Mouse (Mus musculus) heart, embryonic 11.5 days (tissue): ENCODE results near the gene Smdt1. TPM values are rescaled to one million over a fixed set of nuclear protein-coding genes. Genes with fewer than 3 reads are reported as not detected.
"Not testable (repeated sequence)": the region's sequence is repeated elsewhere in the genome, so short reads cannot be mapped to it uniquely, and the experiment has no call there.

Experiments used
- ATAC-seq: fragments of 200-750 bp; cut with Nextera tagmentation; replicated peaks from 2 replicates; pipeline ENCODE4 v1.8.0; 2017; ENCODE audit warnings: moderate library complexity; ENCODE audit not compliant: insufficient number of reproducible peaks, low FRiP score, low TSS enrichment
- H3K27ac ChIP-seq: fragments of 300-500 bp; sonication (generic); 2 replicates; pipeline ENCODE4 v1.5.1; 2014; ENCODE audit warnings: mild to moderate bottlenecking, low read depth, low read length
- H3K27me3 ChIP-seq: fragments of 300-500 bp; sonication (generic); 2 replicates; pipeline ENCODE4 v1.6.1; 2014; ENCODE audit warnings: mild to moderate bottlenecking, low read length, mixed read lengths; ENCODE audit not compliant: control insufficient read depth, insufficient read depth
- H3K36me3 ChIP-seq: fragments of 300-500 bp; sonication (generic); 2 replicates; pipeline ENCODE4 v1.6.1; 2014; ENCODE audit warnings: mild to moderate bottlenecking, low read length, moderate library complexity, mixed read lengths; ENCODE audit not compliant: control insufficient read depth, insufficient read depth
- H3K4me1 ChIP-seq: fragments of 300-500 bp; sonication (generic); 2 replicates; pipeline ENCODE4 v1.6.1; 2014; ENCODE audit warnings: low read length; ENCODE audit not compliant: control insufficient read depth, insufficient read depth
- H3K4me2 ChIP-seq: fragments of 300-500 bp; sonication (generic); 2 replicates; pipeline ENCODE4 v1.6.1; 2014; ENCODE audit warnings: mild to moderate bottlenecking, moderate library complexity
- H3K4me3 ChIP-seq: fragments of 300-500 bp; sonication (generic); 2 replicates; pipeline ENCODE4 v1.5.1; 2014; ENCODE audit warnings: low read depth, low read length
- H3K9ac ChIP-seq: fragments of 300-500 bp; sonication (generic); 2 replicates; pipeline ENCODE4 v1.6.1; 2014; ENCODE audit warnings: mild to moderate bottlenecking, low read depth, low read length, moderate library complexity
- H3K9me3 ChIP-seq: fragments of 300-500 bp; sonication (generic); replicated peaks from 2 replicates; pipeline ENCODE4 v1.6.1; 2016; ENCODE audit warnings: low read length; ENCODE audit not compliant: control insufficient read depth
- WGBS: fragments of 180-500 bp; shearing (Covaris S2); extraction: QIAGEN DNeasy Blood & Tissue Kit; methylation state at CpG from one replicate; pipeline ENCODE4 v1.1.7; 2014; ENCODE audit not compliant: insufficient replicate concordance; 5-methylcytosine and 5-hydroxymethylcytosine counted together
- polyA plus RNA-seq: library from polyadenylated mRNA; unstranded; fragments of >200 nt; fragmentation: Nextera tagmentation; extraction: Ambion mirVana; gene quantifications from 2 replicates; pipeline ENCODE4 v1.2.1, GENCODE M21; 2014

Gene Smdt1
- polyA plus RNA-seq, 1 experiment from 2014 or later: 320 TPM

DNA sequence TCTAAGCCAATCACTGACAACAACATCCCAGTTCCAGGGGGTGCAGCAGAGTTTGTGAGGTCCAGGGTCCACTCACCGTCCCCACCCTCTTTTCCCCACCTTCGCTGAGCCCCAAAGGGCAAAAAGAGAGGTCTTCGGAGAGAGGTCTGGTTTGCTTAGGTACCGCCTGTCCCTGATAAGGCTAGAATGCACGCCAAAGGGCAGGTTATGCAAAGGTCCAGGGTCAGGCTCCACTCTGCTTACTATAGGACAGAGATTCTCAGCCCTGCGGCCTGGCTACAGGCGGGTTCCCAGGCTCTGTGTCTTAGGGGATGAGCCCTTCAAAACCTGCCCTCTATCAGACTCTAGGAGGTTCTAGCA, 40.7 kb downstream of the Smdt1 start:
- Histone ChIP-seq H3K4me1 (peaks cover 10% of the 10 kb centered on the region), H3K9ac (peak overlapping the region; percentile 44), H3K27me3 (no peaks in the 10 kb centered on the region), H3K9me3 (no peaks in the 10 kb centered on the region), H3K4me3 (peak overlapping the region; percentile 50), H3K4me2 (peak overlapping the region; percentile 82), H3K27ac (no peak overlapping the region), H3K36me3 (no peaks in the 10 kb centered on the region)
- 0 out of 2 replicates have a peak, but pooled peaks have one; percentile 6 for ATAC-seq
- WGBS: 11% methylated on average over 7 of the region's 7 CpGs

DNA sequence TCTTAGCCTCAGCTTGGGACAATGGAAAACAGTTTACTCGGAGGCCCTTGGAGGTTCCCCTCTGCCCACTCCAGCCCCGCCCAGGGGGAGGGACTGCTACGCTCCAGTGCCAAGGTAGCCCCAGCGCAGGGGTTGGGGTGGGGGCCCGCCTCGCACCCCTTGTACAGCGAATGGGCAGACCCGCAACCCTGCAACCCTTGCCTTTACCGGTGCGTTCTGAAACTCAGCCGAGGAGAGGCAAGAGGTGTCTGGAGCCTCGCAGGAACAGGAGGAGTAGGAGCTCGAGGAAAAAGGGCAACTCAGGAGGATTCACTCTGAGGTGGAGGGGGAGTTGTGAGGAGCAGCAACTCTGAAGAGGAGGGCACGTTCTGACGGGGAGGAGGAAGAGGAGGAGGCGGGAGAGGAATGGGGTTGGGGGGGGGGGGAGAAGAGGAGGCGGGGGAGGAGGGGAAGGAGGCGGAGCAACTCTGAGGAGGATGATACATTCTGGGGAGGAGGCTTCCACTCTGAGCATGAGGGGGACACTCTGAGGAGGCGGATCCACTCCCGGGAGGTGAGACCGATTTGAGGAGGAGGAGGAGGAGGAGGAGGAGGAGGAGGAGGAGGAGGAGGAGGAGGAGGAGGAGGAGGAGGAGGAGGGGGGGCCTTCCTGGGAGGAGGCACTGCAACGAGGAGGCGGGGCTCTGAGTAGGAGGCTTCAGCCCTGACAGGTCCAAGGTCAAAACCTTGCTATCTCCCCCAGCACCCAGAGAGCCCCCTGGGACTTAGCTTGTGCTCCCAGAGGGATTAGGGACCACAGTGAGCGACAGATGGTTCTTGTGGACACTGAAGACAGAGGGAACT, 41.3 kb downstream of the Smdt1 start, which contains the start of gene Cyp2d22:
Gene Cyp2d22 (minus strand): TSS at position 390 of the 843 bp plus-strand sequence.
- WGBS: under 1% methylated on average over 18 of the region's 24 CpGs
- H3K4me2 ChIP-seq: peak within 1 kb of the TSS; percentile 82
- H3K27ac ChIP-seq: no peak within 1 kb of the TSS
- H3K27me3 ChIP-seq: no peaks in the 10 kb centered on the region
- H3K9ac ChIP-seq: peak within 1 kb of the TSS; percentile 61
- H3K36me3 ChIP-seq: no peaks in the 10 kb centered on the region
- no peaks in the 10 kb centered on the region for H3K9me3 ChIP-seq
- ATAC-seq: peak; percentile 83
- H3K4me1 ChIP-seq: peaks cover 10% of the 10 kb centered on the region
- H3K4me3 ChIP-seq: peak within 1 kb of the TSS; percentile 50

DNA sequence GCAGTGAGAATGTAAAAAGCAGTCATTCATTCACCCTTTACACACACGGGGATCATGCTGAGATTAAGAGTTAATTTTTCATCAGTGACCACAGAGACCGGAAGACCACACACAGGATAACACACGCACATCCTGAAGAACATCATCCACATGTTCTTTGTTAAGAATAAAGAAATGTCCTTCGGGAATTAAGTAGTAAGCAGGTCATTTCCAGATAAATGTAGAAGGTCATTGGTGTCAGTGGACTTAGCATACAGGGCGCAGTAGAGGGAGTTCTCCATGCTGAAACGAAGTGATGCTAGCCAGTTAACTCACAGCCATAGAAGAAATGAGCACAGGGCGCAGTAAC, 41.9 kb downstream of the Smdt1 start:
- WGBS: 37% methylated on average over 7 of the region's 7 CpGs
- Histone ChIP-seq H3K9ac (peak overlapping the region; percentile 61; the same call in 1 of the 2 replicates), H3K4me3 (peak overlapping the region; percentile 50), H3K36me3 (no peaks in the 10 kb centered on the region), H3K9me3 (no peaks in the 10 kb centered on the region), H3K4me1 (peaks cover 10% of the 10 kb centered on the region), H3K27me3 (no peaks in the 10 kb centered on the region), H3K27ac (no peak overlapping the region), H3K4me2 (peak overlapping the region; percentile 82)
- no peak for ATAC-seq

DNA sequence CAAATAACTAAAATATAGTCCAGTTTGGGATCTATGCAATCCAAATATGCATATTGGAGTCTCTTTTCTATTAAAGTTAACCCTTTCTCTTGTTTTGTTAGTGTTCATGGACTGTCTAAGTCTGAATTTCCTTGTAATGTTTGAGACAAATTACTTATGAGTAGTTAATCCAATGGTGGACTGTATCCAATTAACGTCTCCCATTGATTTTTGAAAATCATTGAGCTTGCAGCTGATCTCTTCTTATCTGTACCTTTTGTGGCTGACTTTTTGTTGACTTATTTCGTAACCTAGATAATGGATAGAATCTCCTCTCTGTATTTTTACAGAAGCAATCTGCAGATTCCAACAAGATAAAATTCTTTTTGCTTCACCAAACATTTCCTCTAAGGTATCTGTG, 43.7 kb downstream of the Smdt1 start:
- H3K4me2 ChIP-seq: no peak overlapping the region
- no peak overlapping the region for H3K9ac ChIP-seq
- no peaks in the 10 kb centered on the region for H3K9me3 ChIP-seq
- ATAC-seq: no peak
- WGBS: 83% methylated on average over 2 of the region's 2 CpGs
- H3K4me3 ChIP-seq: no peak overlapping the region
- H3K27me3 ChIP-seq: no peaks in the 10 kb centered on the region
- no peak overlapping the region for H3K27ac ChIP-seq
- H3K36me3 ChIP-seq: no peaks in the 10 kb centered on the region
- H3K4me1 ChIP-seq: peaks cover 10% of the 10 kb centered on the region

DNA sequence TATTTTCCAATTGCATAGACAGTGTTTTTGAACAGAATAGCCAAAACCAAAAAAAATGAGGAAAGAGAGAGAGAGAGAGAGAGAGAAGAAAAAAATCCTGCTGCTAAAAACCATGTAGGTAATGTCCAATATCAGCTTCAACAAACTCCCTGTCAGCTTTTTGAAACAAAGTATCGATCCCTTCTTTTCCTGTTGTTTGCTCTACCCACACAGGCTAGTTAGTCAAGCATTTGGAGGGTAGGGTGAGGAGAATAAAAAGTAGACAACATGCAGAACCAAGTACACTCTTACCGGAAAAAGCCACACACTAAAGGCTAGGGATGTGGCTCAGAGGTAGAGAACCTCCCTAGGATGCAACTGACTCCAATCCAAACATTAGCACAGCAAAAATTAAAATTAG, 47.0 kb downstream of the Smdt1 start:
- H3K27ac ChIP-seq: no peak overlapping the region
- no peak overlapping the region for H3K9ac ChIP-seq
- 81% methylated on average over 2 of the region's 2 CpGs for WGBS
- H3K4me3 ChIP-seq: no peak overlapping the region
- no peak overlapping the region for H3K4me2 ChIP-seq
- no peak for ATAC-seq
- H3K36me3 ChIP-seq: no peaks in the 10 kb centered on the region
- no peaks in the 10 kb centered on the region for H3K27me3 ChIP-seq
- H3K9me3 ChIP-seq: no peaks in the 10 kb centered on the region
- H3K4me1 ChIP-seq: peaks cover 3% of the 10 kb centered on the region

DNA sequence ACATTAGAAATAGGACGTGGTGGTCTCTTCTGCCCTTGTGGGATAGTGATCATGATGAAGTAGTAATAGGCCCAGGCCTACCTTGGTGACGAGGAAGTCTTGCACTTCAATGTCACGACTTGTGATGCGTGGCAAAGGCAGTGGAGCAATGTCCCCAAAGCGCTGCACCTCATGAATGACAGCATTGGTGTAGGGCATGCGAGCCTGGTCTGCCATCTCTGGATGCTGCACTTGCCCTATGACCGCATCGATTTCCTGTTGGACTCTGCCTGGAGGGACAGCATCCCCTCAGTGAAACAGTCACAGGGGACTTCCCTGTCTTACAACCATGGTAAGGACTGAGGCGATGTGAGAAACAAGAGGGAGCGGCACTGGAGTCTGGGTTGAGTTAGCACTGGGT, 51.2 kb downstream of the Smdt1 start:
- not testable (repeated sequence) for H3K27ac ChIP-seq, H3K4me3 ChIP-seq, H3K27me3 ChIP-seq, H3K36me3 ChIP-seq, H3K9me3 ChIP-seq, H3K9ac ChIP-seq, H3K4me2 ChIP-seq, H3K4me1 ChIP-seq, ATAC-seq
- 78% methylated on average over 10 of the region's 10 CpGs for WGBS

DNA sequence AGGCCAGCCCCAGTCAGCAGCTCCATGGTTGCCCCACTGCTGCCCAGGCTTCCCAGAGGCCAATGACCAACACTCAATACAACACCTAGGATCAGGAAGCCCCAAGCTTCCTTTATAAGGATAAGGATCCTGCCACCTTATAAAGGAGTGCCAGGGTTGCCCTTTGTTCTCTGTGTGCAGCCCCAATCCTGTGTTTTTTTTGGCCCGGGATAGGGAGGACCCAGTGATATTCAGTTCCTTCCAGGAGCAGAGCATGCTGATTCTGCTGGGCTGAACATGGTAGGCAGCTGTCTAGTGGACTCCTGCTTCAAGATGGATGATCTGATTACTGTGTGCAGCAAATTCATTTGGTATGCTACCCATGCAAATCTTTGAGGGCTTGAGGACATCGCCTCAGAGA, 55.2 kb downstream of the Smdt1 start, which contains the start of gene Cyp2d11:
Gene Cyp2d11 (minus strand): TSS at position 101 of the 400 bp plus-strand sequence.
- ATAC-seq, H3K9ac ChIP-seq, H3K4me1 ChIP-seq, H3K27me3 ChIP-seq, H3K4me2 ChIP-seq, H3K9me3 ChIP-seq, H3K4me3 ChIP-seq, H3K27ac ChIP-seq, H3K36me3 ChIP-seq: not testable (repeated sequence)
- WGBS: 76% methylated on average over 2 of the region's 2 CpGs

DNA sequence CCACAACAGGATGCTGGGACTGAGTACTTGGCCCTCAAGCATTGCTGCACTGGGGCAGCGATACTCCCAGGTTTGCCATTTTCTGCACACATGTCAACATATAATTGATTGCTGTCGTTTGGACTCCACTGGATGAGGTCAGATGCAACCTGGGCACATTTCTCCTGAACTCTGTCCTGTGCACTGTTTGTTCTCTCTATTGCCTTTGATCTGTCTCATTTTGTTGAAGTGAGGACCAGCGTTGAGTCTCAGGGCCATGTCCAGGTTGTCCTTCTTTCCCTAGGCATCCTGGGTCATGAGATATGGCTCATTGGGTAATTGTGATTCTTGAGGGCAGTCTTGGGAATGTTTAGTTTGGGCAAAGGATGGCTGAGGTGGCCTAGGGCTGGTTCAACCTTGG, 57.2 kb downstream of the Smdt1 start:
- not testable (repeated sequence) for H3K9me3 ChIP-seq, H3K9ac ChIP-seq, H3K36me3 ChIP-seq, H3K27me3 ChIP-seq, H3K4me3 ChIP-seq, H3K4me2 ChIP-seq, H3K4me1 ChIP-seq, ATAC-seq, H3K27ac ChIP-seq
- 79% methylated on average over 3 of the region's 3 CpGs for WGBS
